Mouse (Mus musculus): Measurements from ENCODE around the gene Atrnl1.
A peak's percentile ranks its signal among the peaks of the same experiment; 100 is the strongest.
"Not testable (repeated sequence)": the region's sequence is repeated elsewhere in the genome, so short reads cannot be mapped to it uniquely, and the experiment has no call there.

Atrnl1 gene

GRCm38 (mm10) chr19:57963874-57964273 lies 353.0 kb downstream of the Atrnl1 start:
- DNase-seq (ENCODE audit: low read depth, low spot score): no peak

- no peak for DNase-seq (ENCODE audit: low read depth, low spot score)
Observed at GRCm38 (mm10) chr19:57969766-57970165, 358.9 kb downstream of the Atrnl1 start.

GRCm38 (mm10) chr19:57970342-57970895 lies 359.6 kb downstream of the Atrnl1 start:
- DNase-seq (ENCODE audit: low read depth, low spot score): no peak

- DNase-seq (ENCODE audit: low read depth, low spot score): no peak
Observed at GRCm38 (mm10) chr19:57975201-57975600, 364.4 kb downstream of the Atrnl1 start.

- no peak for DNase-seq (ENCODE audit: low read depth, low spot score)
Observed at GRCm38 (mm10) chr19:57985918-57986900, 375.4 kb downstream of the Atrnl1 start.

GRCm38 (mm10) chr19:57987696-57988393 lies 377.0 kb downstream of the Atrnl1 start:
- DNase-seq (ENCODE audit: low read depth, low spot score): no peak

GRCm38 (mm10) chr19:57988559-57989093 lies 377.8 kb downstream of the Atrnl1 start:
- no peak for DNase-seq (ENCODE audit: low read depth, low spot score)

GRCm38 (mm10) chr19:57991099-57991760 lies 380.4 kb downstream of the Atrnl1 start:
- no peak for DNase-seq (ENCODE audit: low read depth, low spot score)

GRCm38 (mm10) chr19:57994174-57994833 lies 383.5 kb downstream of the Atrnl1 start:
- not testable (repeated sequence) for DNase-seq (ENCODE audit: low read depth, low spot score)

GRCm38 (mm10) chr19:57995015-57995414 lies 384.2 kb downstream of the Atrnl1 start:
- no peak for DNase-seq (ENCODE audit: low read depth, low spot score)

GRCm38 (mm10) chr19:57997961-57998360 lies 387.1 kb downstream of the Atrnl1 start:
- DNase-seq (ENCODE audit: low read depth, low spot score): peak; percentile 13

- DNase-seq (ENCODE audit: low read depth, low spot score): no peak
Observed at GRCm38 (mm10) chr19:58011636-58012035, 400.8 kb downstream of the Atrnl1 start.

- no peak for DNase-seq (ENCODE audit: low read depth, low spot score)
Observed at GRCm38 (mm10) chr19:58015741-58016140, 404.9 kb downstream of the Atrnl1 start.

- no peak for DNase-seq (ENCODE audit: low read depth, low spot score)
Observed at GRCm38 (mm10) chr19:58016561-58017453, 406.0 kb downstream of the Atrnl1 start.

GRCm38 (mm10) chr19:58017468-58017867 lies 406.6 kb downstream of the Atrnl1 start:
- DNase-seq (ENCODE audit: low read depth, low spot score): no peak

- DNase-seq (ENCODE audit: low read depth, low spot score): no peak
Observed at GRCm38 (mm10) chr19:58018698-58019097, 407.9 kb downstream of the Atrnl1 start.

GRCm38 (mm10) chr19:58021514-58022284 lies 410.9 kb downstream of the Atrnl1 start:
- DNase-seq (ENCODE audit: low read depth, low spot score): no peak

- DNase-seq (ENCODE audit: low read depth, low spot score): no peak
Observed at GRCm38 (mm10) chr19:58023216-58023825, 412.5 kb downstream of the Atrnl1 start.

- DNase-seq (ENCODE audit: low read depth, low spot score): no peak
Observed at GRCm38 (mm10) chr19:58025053-58025452, 414.2 kb downstream of the Atrnl1 start.

Measured in c-Kit-negative CD71-positive TER-119-positive erythroid progenitor cells, embryonic 14.5 days (primary cell).